Mouse (Mus musculus): Measurements from ENCODE around the gene Nsmce4a. TPM values are rescaled to one million over a fixed set of nuclear protein-coding genes. Genes with fewer than 3 reads are reported as not detected.
"Not testable (repeated sequence)": the region's sequence is repeated elsewhere in the genome, so short reads cannot be mapped to it uniquely, and the experiment has no call there.

The Nsmce4a gene
- total RNA-seq, 2 experiments from 2014 or later: 36.3 to 36.6 TPM

DNA sequence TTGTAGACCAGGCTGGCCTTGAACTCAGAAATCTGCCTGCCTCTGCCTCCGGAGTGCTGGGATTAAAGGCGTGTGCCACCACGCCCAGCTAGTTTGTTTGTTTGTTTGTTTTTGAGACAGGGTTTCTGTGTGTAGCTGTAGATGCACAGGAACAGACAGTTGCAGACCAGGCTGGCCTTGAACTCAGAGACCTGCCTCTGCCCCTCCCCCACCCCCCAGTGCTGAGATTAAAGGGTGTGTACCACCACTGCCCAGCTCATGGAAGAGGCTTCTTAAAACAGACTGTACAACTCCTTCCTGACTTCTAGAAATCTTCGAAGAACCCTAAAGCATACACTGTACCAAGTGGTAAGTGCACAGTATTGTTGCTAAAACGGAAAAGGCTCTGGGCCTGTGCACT, 27.5 kb downstream of the Nsmce4a start:
- no peak for DNase-seq (ENCODE audit: extremely low spot score in 1 of 2, low spot score in 1 of 2)

- no peak for DNase-seq (ENCODE audit: extremely low spot score in 1 of 2, low spot score in 1 of 2)
These were observed 29.7 kb downstream of the Nsmce4a start for GRCm38 (mm10) chr7:130543181-130543580.

- no peak for DNase-seq (ENCODE audit: extremely low spot score in 1 of 2, low spot score in 1 of 2)
These were observed 32.7 kb downstream of the Nsmce4a start for GRCm38 (mm10) chr7:130540176-130540575.

- DNase-seq (ENCODE audit: extremely low spot score in 1 of 2, low spot score in 1 of 2): no peak
These were observed 35.9 kb downstream of the Nsmce4a start for GRCm38 (mm10) chr7:130537068-130537467.

DNA sequence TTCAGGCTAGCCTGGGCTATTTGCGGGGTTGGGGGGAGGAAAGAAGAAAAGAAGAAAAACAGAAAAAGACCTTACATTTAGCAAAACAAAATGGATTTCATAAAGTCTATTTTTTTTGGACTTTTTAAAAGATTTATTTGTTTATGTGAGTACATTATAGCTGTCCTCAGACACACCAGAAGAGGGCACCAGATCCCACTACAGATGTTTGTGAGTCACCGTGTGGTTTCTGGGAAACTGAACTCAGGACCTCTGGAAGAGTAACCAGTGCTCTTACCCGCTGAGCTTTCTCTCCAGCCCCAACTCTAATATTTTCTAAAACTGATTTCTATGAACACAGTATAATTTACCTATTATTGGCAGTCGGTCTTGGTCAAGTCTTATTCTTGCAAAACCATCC, 37.7 kb downstream of the Nsmce4a start:
- DNase-seq (ENCODE audit: extremely low spot score in 1 of 2, low spot score in 1 of 2): no peak

DNA sequence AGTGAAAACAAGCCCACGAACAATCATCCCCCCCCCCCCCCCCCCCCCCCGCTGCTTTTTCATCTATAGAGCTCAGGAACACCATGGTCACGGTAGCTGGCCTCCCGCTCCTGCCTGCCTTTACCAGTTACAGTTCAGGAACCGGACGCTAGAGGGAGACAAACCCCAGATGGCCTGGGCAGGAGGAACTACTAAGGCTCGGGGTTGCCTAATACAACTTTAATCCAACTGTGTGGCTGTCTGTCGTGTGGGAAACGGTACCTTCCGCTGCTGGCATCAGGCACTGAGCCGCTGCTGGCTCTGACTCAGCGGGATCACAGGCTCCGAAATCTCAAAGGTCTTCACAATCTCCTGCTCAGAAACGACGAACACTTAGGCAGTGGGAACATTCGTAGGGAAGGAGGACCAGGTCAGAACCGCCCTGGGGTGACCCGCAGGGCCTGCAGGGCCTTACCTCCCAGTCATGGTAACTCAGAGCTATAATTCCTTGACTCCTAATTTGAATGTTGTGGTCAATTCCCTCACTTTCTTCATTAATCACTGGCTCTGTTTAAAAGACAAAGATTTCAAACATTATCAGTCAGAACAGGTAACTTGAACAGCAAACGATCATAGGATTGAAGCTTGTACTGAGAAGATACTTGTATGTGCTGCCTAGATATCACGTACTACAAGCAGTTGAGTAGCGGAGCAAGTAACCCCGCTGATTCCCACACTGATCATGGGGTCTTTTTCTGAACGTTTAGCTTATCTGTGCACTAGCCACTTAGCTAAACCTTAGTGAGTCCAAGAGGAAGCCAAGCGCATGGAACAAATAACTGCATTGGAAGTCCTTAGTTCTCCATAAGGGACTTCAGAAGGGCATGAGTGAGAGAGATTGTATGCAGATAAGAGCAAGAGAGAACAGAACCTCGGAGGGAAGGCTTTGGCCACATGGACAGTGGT, 39.3 kb downstream of the Nsmce4a start:
- DNase-seq (ENCODE audit: extremely low spot score in 1 of 2, low spot score in 1 of 2): peak; percentile 88 to 99

DNA sequence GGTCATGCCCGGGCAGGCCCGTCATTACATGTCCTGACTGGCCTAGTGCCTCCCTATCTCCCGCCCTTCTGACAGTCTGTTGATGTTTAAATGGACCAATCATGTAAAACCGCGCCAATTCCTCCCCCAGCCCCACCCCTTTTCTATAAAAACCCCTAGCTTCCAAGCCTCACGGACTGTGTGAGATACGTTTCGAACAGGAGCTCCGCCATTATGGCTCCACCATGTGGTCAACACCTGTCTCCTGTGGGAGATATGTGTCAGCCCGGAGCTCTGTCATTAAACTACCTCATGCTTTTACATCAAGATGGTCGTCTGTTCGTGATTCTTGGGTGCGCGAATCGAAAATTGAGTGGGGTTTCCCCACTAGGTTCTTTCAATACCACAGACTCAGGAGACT, 41.8 kb downstream of the Nsmce4a start:
- DNase-seq (ENCODE audit: extremely low spot score in 1 of 2, low spot score in 1 of 2): not testable (repeated sequence)

DNA sequence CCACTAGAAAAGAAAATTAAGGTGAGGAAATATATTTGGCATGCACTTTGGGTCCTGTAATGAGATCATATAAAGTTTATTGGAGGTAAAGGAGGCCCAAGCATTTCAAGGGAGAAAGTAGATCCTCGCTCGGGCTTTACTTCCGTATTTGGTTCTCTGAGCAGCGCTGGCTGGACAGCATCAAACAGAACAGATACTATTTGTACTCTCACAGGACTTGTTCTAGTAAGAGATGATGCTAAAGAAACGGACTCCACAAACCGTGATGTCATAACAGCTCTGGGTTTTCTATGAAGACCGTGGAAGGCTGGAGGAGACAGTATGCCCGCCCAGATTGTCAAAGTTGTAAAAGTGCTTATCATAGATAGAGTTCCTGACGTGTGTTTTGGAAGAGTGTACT, 45.6 kb downstream of the Nsmce4a start:
- no peak for DNase-seq (ENCODE audit: extremely low spot score in 1 of 2, low spot score in 1 of 2)

DNA sequence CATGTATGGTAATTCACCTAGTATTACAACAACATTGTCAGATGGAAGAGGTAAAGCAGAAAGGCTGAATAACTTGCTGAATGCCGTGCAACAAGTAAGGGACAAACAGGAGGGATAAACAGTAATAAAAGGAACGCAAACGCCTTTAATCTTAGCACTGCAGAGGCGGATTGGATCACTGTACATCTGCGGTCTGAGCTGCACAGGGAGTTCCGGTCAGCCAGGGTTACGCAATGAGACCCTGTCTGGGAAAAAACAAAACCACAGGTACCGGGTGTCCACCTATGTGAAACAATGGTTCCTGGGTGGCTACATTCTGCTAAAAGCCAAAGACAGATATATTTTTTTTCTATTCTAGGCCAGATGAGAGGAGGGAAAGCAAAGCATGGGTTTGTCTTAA, 49.5 kb downstream of the Nsmce4a start:
- no peak for DNase-seq (ENCODE audit: extremely low spot score in 1 of 2, low spot score in 1 of 2)

- no peak for DNase-seq (ENCODE audit: extremely low spot score in 1 of 2, low spot score in 1 of 2)
These were observed 52.0 kb downstream of the Nsmce4a start for GRCm38 (mm10) chr7:130520812-130521422.

DNA sequence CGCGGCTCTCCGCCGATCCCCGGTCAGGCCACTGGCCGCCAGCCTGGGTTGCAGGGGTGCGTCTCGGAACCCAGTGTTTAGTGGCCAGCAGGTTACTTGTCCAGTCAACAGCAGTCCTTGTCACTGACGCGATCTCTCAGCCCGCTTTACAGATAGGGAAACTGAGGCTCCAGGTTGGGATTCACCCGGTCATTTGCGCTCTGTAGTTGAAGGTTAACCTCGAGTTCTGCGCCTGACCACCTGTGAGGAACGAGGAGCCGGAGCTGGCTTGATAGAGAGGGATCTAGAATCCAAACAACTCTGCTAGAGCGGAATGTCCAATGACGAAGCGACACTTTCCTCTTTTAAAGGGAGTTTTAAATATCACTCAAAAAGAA, 52.9 kb downstream of the Nsmce4a start, which contains the start of gene Ate1:
TSS of gene Ate1 (minus strand) at position 321 of the 377 bp plus-strand sequence.
- no peak for DNase-seq (ENCODE audit: extremely low spot score in 1 of 2, low spot score in 1 of 2)

DNA sequence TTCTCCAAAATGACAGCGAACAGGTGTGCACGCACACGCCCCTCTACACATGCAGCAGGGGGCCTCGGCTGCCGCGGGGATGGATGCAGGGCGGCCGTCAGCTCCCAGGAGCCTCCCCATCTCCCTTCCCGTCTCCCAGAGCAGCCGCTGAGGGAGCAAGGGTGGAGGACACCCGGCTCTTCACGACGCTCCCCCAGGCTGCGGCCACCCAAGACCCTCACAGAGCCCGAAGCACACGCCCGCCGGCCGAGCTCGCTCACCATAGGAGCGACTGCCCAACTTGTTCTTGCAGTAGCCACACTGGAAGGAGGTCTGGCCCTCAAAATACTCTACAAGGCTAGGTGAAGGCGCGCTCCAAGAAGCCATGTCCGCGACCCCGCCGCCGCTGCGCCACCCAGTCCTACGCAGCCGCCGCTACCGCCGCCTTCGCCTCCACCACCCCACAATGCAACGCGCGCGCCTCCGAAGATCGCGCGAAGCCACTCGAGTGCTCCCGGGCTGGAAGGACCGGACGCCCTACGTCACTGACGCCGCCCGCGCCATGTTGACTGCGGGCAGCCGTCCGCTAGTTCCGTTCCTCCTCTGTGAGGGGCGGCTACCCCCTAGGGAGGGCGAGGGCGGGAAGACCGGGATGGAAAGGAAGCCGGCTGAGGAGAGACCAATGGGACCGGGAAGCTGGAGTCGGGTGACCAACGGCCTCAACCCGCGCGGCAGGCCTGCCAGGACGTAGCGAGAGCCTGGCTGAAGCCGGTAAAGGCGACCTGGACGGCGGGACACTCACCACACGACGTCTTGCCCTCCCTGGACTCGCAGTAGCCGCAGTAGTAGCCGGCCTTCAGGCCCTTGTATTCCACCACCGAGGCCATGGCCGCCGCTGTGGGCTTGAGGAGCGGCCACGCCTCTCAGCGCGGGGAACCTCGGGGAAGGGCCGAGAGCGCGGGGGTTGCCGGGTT, 53.5 kb downstream of the Nsmce4a start:
- DNase-seq (ENCODE audit: extremely low spot score in 1 of 2, low spot score in 1 of 2): peak; percentile 97 to 98

GRCm38 (mm10) chr7:130518213-130519095, 54.5 kb downstream of the Nsmce4a start:
- no peak for DNase-seq (ENCODE audit: extremely low spot score in 1 of 2, low spot score in 1 of 2)

GRCm38 (mm10) chr7:130510243-130510642, 62.7 kb downstream of the Nsmce4a start:
- no peak for DNase-seq (ENCODE audit: extremely low spot score in 1 of 2, low spot score in 1 of 2)

- no peak for DNase-seq (ENCODE audit: extremely low spot score in 1 of 2, low spot score in 1 of 2)
These were observed 69.9 kb downstream of the Nsmce4a start for GRCm38 (mm10) chr7:130503006-130503405.

DNA sequence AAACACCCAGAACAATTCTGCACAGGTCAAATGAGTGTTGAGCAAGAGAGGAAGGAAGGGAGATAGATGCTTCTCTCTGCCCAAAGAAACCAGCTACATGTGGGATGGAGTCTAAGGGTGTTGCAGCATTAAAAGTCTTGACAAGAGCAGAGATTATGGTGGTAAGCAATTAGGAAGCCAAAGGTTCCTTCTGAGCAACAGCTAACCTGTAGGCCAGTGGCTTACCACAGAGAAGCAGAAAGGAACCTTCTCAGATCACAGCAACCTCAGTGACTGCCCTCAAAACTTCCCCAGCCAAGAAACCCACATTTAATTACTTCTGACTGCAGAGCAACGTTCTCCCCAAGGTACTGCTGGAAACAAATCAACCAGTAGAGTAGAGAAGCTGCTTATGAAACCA, 71.4 kb downstream of the Nsmce4a start:
- no peak for DNase-seq (ENCODE audit: extremely low spot score in 1 of 2, low spot score in 1 of 2)

GRCm38 (mm10) chr7:130493346-130493745, 79.6 kb downstream of the Nsmce4a start:
- no peak for DNase-seq (ENCODE audit: extremely low spot score in 1 of 2, low spot score in 1 of 2)

DNA sequence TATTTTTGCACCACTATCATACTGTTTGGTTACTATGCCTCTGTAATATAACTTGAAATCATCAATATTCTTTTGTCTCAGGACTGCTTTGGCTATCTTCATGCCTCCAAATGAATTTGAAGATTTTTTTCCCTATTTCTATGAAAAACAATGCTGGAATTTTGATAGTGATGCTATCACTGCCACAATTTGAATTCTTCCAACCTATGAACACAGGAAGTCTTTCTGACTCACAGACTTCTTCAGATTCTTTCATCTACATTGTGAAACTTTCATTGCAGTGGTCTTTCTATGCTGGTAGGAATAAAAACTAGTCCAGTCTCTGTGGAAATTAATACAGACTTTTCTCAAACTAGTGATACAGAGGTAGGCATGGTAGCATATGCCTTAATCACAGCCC, 80.9 kb downstream of the Nsmce4a start:
- no peak for DNase-seq (ENCODE audit: extremely low spot score in 1 of 2, low spot score in 1 of 2)
